Mouse (Mus musculus): Measurements from ENCODE around the gene Cacna2d3.

DNA sequence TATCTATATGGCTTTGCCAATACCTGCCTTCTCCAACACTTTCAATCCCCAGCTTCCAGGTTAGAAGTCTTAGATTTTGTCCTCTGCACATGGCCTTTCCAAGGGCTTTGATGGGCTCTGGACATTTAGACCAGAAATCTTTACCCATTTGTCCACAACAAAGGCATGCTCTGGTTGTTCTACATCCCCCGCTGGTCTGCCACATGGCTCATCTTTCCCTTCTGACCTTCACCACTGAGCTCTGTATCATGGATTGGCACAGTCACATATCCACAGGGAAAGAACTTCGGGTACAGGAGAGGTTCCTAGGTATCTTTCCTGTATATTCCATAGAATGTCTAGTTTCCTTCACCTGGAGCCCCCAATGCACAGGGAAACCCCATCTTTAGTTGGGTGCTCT, 387.4 kb downstream of the Cacna2d3 start:
- TF ChIP-seq POLR2A (IDR thresholded peaks at IDR 0.05; ENCODE audit: low read depth, low read length) = no peak
- TF ChIP-seq CTCF (conservative IDR thresholded peaks at IDR 0.05; ENCODE audit: insufficient read depth, insufficient read length, low read depth, low read length) = no peak

Data from kidney, adult 2 months (tissue).